Mouse (Mus musculus): Measurements from ENCODE around the gene Zmynd12. TPM values are rescaled to one million over a fixed set of nuclear protein-coding genes. Genes with fewer than 3 reads are reported as not detected.

Gene Zmynd12
- polyA plus RNA-seq, 1 experiment: 0.35 TPM

DNA sequence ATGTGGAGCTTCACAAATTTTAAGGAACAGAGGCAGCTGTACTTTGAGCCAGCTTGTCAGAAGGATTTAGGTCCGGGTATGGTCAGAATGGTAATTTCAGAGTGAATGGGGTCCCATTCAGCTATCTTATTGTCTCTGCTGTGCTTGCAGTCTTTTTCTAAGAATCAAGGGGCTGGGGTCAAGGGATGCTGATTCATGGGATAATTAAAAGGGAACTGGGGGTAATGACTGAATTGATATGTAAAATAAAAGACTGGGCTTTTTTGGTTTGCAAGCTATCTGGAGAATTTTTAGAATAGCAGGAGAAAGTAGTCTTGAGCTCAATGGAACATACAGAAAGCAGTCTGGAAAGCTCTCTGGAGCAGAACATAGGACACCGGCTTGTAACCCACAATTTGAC lies 19.2 kb upstream of the Zmynd12 start:
- 96% methylated on average over 2 of the region's 2 CpGs for WGBS
- no peaks in the 10 kb centered on the region for H3K36me3 ChIP-seq (ENCODE audit: control insufficient read depth, insufficient read depth, low read length)
- H3K4me3 ChIP-seq (ENCODE audit: control insufficient read depth, insufficient read depth, low read length): no peak overlapping the region
- no peak overlapping the region for H3K27ac ChIP-seq (ENCODE audit: control insufficient read depth, insufficient read depth, low read length)
- DNase-seq: no peak
- TF ChIP-seq POLR2A (IDR thresholded peaks at IDR 0.05; ENCODE audit: control insufficient read depth, extremely low read depth, insufficient read depth, low read length, poor library complexity) (no peak), CTCF (IDR thresholded peaks at IDR 0.05; ENCODE audit: borderline replicate concordance, control insufficient read depth, extremely low read depth, insufficient read depth, low read length, poor library complexity) (no peak)
- H3K27me3 ChIP-seq (ENCODE audit: control insufficient read depth, insufficient read depth, low read length): no peaks in the 10 kb centered on the region
- no peaks in the 10 kb centered on the region for H3K4me1 ChIP-seq (replicated peaks; ENCODE audit: control insufficient read depth, insufficient read depth, low read length)

DNA sequence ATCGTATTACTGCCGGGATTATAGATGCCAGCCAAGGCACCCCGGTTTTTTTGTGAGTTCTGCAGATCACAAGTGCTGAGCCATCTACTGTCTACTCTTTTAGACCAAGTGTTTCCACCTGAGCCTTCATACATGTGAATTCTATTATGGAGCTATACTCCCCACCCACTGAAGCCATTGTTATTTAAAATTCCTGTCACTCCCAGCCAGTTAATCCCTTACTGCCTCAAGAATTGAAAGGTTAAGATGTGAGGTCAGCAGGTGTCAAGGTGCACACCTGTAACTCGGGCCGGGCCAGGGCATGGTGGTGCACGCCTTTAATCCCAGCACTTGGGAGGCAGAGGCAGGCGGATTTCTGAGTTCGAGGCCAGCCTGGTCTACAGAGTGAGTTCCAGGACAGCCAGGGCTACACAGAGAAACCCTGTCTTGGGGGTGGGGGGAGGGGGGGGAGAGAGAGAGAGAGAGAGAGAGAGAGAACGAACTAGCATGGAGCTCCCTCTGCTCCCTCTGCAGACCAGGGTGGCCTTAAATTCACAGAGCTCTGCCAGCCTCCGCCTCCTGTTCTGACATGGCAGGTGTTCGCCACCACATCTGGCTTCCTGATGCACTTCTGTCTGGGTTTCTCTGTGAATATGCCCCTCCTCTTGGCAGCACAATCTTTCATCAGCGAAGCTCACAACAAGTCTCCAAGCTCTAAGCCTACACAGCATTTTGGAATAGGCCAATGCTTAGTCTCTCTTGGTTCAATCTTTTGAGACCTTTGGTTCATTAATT lies 10.6 kb upstream of the Zmynd12 start:
- H3K27me3 ChIP-seq (ENCODE audit: control insufficient read depth, insufficient read depth, low read length): no peaks in the 10 kb centered on the region
- no peaks in the 10 kb centered on the region for H3K36me3 ChIP-seq (ENCODE audit: control insufficient read depth, insufficient read depth, low read length)
- 61% methylated on average over 11 of the region's 12 CpGs for WGBS
- H3K27ac ChIP-seq (ENCODE audit: control insufficient read depth, insufficient read depth, low read length): peak overlapping the region; percentile 47
- H3K4me1 ChIP-seq (replicated peaks; ENCODE audit: control insufficient read depth, insufficient read depth, low read length): peaks cover 19% of the 10 kb centered on the region
- no peak for TF ChIP-seq CTCF (IDR thresholded peaks at IDR 0.05; ENCODE audit: borderline replicate concordance, control insufficient read depth, extremely low read depth, insufficient read depth, low read length, poor library complexity)
- no peak for TF ChIP-seq POLR2A (IDR thresholded peaks at IDR 0.05; ENCODE audit: control insufficient read depth, extremely low read depth, insufficient read depth, low read length, poor library complexity)
- H3K4me3 ChIP-seq (ENCODE audit: control insufficient read depth, insufficient read depth, low read length): no peak overlapping the region
- DNase-seq: peak; percentile 56

DNA sequence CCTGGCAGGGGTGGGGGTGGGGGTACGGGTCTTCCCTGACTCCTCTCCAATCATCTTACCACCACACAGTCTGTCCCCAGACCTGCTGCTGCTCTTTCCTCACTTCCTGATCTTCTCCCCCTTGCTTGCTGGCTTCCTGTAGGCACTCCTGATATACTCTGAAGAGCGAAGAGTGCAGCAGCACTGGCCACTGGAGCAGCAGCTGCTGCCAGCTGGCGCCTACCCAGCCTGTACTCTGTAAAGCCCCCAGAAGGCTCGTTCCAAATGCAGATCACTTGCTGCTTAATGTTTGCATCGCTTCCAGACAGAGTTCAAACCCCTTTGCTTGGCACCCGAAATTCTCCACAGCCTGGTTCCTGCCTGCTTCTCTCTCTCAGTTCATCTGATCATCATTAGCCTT lies 9.8 kb upstream of the Zmynd12 start:
- DNase-seq: peak; percentile 17
- no peak for TF ChIP-seq POLR2A (IDR thresholded peaks at IDR 0.05; ENCODE audit: control insufficient read depth, extremely low read depth, insufficient read depth, low read length, poor library complexity)
- no peak for TF ChIP-seq CTCF (IDR thresholded peaks at IDR 0.05; ENCODE audit: borderline replicate concordance, control insufficient read depth, extremely low read depth, insufficient read depth, low read length, poor library complexity)
- Histone ChIP-seq H3K36me3 (ENCODE audit: control insufficient read depth, insufficient read depth, low read length) (no peaks in the 10 kb centered on the region), H3K27me3 (ENCODE audit: control insufficient read depth, insufficient read depth, low read length) (no peaks in the 10 kb centered on the region), H3K27ac (ENCODE audit: control insufficient read depth, insufficient read depth, low read length) (peak overlapping the region; percentile 47), H3K4me1 (replicated peaks; ENCODE audit: control insufficient read depth, insufficient read depth, low read length) (peaks cover 19% of the 10 kb centered on the region), H3K4me3 (ENCODE audit: control insufficient read depth, insufficient read depth, low read length) (no peak overlapping the region)
- WGBS: 42% methylated on average over 6 of the region's 6 CpGs

DNA sequence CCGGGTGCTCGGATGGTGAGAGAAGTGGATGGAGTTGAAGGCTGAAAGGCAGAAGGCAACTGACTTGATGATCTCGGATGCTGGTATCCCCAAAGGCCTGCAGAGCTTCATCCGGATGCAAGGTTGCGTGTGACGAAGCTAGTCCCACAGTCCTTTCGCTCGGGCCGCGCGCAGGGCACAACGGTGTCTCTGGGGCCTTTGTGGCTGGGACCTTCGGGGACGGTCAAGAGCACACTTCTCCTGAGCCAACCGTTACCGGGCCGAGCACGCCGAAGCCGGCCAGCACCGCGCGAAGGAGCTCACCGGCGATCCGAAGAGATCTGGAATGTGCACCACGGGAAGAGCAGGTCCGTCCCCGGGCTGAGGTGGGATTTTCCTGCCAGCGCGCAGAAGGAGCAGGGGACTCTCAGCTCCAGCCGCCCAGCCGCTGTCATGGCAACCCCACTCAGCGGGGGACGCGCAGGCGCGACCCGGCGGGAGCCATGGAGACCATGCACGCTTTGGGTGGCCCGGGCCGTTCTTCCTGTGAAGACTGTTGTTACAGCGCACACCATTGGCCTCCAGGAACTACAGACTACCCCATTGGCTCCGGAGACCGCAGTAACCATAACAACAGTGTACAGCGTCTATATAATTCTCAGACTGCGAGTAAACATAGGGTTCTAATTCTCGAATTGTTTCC lies 7.4 kb upstream of the Zmynd12 start, which contains the start of gene Ccdc30:
TSS of gene Ccdc30 (minus strand) at position 450 of the 682 bp plus-strand sequence.
- no peaks in the 10 kb centered on the region for H3K27me3 ChIP-seq (ENCODE audit: control insufficient read depth, insufficient read depth, low read length)
- DNase-seq: peak; percentile 90
- TF ChIP-seq CTCF (IDR thresholded peaks at IDR 0.05; ENCODE audit: borderline replicate concordance, control insufficient read depth, extremely low read depth, insufficient read depth, low read length, poor library complexity) (0 out of 2 replicates have a peak, but pooled peaks have one; percentile 9), POLR2A (IDR thresholded peaks at IDR 0.05; ENCODE audit: control insufficient read depth, extremely low read depth, insufficient read depth, low read length, poor library complexity) (no peak)
- H3K4me3 ChIP-seq (ENCODE audit: control insufficient read depth, insufficient read depth, low read length): peak within 1 kb of the TSS; percentile 45
- H3K27ac ChIP-seq (ENCODE audit: control insufficient read depth, insufficient read depth, low read length): no peak within 1 kb of the TSS
- peaks cover 19% of the 10 kb centered on the region for H3K4me1 ChIP-seq (replicated peaks; ENCODE audit: control insufficient read depth, insufficient read depth, low read length)
- WGBS: 1% methylated on average over 49 of the region's 49 CpGs
- no peaks in the 10 kb centered on the region for H3K36me3 ChIP-seq (ENCODE audit: control insufficient read depth, insufficient read depth, low read length)

DNA sequence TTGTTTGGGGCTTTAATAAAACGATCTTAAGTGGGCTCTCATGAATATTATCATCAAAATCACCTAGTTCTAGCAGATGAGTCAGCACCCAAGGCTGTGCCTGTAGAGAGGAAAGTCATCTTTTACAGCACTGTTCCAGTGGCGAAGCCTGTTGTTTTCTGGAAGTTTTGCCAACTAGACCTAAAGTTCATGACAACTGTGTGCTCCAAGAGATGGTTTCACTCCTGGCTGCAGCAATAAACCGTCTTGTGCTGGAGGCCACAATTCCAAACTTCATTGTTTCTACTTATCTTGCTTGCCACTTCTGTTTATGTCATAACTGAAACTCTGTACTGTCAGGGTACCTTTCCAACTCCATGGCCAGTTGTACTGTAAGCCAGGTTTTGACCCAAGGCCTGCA lies 5.3 kb upstream of the Zmynd12 start:
- Histone ChIP-seq H3K27me3 (ENCODE audit: control insufficient read depth, insufficient read depth, low read length) (no peaks in the 10 kb centered on the region), H3K4me1 (replicated peaks; ENCODE audit: control insufficient read depth, insufficient read depth, low read length) (peaks cover 19% of the 10 kb centered on the region), H3K36me3 (ENCODE audit: control insufficient read depth, insufficient read depth, low read length) (no peaks in the 10 kb centered on the region), H3K27ac (ENCODE audit: control insufficient read depth, insufficient read depth, low read length) (no peak overlapping the region), H3K4me3 (ENCODE audit: control insufficient read depth, insufficient read depth, low read length) (no peak overlapping the region)
- TF ChIP-seq POLR2A (IDR thresholded peaks at IDR 0.05; ENCODE audit: control insufficient read depth, extremely low read depth, insufficient read depth, low read length, poor library complexity): no peak
- no peak for TF ChIP-seq CTCF (IDR thresholded peaks at IDR 0.05; ENCODE audit: borderline replicate concordance, control insufficient read depth, extremely low read depth, insufficient read depth, low read length, poor library complexity)
- DNase-seq: no peak
- 90% methylated on average over 3 of the region's 3 CpGs for WGBS

DNA sequence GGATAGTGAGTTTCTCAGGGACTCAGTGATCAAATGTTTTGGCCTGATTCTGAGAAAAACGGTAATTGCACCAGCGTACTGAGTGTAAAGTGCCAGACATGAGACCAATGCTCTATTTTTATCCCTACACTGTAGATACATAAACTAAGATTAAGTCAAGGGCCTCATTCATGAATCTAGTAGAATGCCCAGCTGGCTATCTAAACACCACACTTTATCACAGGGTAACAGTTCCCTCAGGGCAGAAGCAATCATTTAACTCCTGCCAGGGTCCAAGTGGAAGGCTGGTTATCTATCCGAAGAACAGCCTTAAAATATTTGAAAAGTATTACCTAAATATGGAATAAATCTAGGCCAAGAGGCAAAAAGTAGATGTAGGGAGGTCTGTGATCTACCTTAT lies 4.7 kb upstream of the Zmynd12 start:
- TF ChIP-seq POLR2A (IDR thresholded peaks at IDR 0.05; ENCODE audit: control insufficient read depth, extremely low read depth, insufficient read depth, low read length, poor library complexity) (no peak), CTCF (IDR thresholded peaks at IDR 0.05; ENCODE audit: borderline replicate concordance, control insufficient read depth, extremely low read depth, insufficient read depth, low read length, poor library complexity) (no peak)
- no peaks in the 10 kb centered on the region for H3K27me3 ChIP-seq (ENCODE audit: control insufficient read depth, insufficient read depth, low read length)
- no peak overlapping the region for H3K4me3 ChIP-seq (ENCODE audit: control insufficient read depth, insufficient read depth, low read length)
- H3K27ac ChIP-seq (ENCODE audit: control insufficient read depth, insufficient read depth, low read length): no peak overlapping the region
- DNase-seq: no peak
- WGBS: 98% methylated on average over 3 of the region's 3 CpGs
- H3K4me1 ChIP-seq (replicated peaks; ENCODE audit: control insufficient read depth, insufficient read depth, low read length): peaks cover 15% of the 10 kb centered on the region
- H3K36me3 ChIP-seq (ENCODE audit: control insufficient read depth, insufficient read depth, low read length): no peaks in the 10 kb centered on the region

Data from thymus, adult 2 months (tissue).